Mouse (Mus musculus): ENCODE results near the gene Cnpy1.

GRCm38 (mm10) chr5:28252260-28252659 is 6.7 kb upstream of the Cnpy1 start:
- TF ChIP-seq MAX (IDR thresholded peaks at IDR 0.05; ENCODE audit: low read length) (no peak), RCOR1 (IDR thresholded peaks at IDR 0.05; ENCODE audit: low read depth, low read length) (no peak), NELFE (IDR thresholded peaks at IDR 0.05; ENCODE audit: low read depth, low read length) (no peak), EP300 (IDR thresholded peaks at IDR 0.05; ENCODE audit: low read depth in 1 of 2, low read length in 2 of 2) (no peak)
